Mouse (Mus musculus): ENCODE measurements around the gene Tnfrsf25.

Tnfrsf25 gene

DNA sequence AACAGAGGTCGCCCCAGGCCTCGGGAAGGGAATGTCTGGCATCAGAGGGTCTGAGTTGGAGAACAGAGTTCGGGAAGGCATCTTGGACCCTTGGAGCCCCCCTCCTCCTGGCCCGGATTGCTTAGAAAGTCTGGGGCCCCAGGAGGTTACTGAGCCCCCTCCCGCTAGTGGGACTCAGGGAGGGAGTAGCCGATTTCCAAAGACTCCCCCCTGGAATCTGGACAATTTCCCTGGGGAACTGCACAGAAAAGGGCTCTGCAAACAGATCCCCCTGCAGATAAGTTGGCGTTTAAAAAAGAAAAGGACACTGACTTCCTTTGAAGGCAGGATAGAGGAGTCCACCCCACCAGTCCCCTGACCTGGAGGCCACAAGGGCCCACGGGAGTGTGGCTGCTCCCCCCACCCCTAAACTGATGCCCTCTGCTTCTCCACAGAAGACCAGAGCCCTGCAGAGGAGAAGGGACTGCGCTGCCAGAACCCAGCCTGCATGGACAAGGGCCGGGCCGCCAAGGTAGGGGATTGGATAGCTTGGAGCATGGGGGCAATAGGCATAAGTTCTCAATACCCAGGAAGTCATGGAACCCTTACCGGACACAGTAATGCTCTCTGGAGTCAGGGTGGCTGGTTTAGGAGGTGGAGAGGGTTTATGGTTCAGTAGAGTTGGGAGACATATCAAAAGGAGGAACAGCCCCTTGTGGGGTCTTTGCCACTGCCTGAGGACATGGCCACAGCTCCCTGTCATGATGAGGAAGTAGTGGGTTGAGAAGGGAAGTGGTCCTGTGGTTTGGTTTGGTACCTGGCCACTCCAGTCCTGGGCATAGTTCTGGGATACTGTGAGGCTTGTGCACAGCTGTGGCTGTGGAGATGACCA lies 28.3 kb upstream of the Tnfrsf25 start:
- TF ChIP-seq POU5F1 (IDR thresholded peaks at IDR 0.05; ENCODE audit: borderline replicate concordance, low read length) (no peak), NANOG (IDR thresholded peaks at IDR 0.05; ENCODE audit: borderline replicate concordance, low read length) (no peak), CTCF (conservative IDR thresholded peaks at IDR 0.05; ENCODE audit: low read length) (no peak)
- Histone ChIP-seq H3K36me3 (ENCODE audit: insufficient read depth, low read length) (peaks cover 22% of the 10 kb centered on the region), H3K4me3 (replicated peaks; ENCODE audit: low read length) (peak overlapping the region; percentile 88), H3K27me3 (ENCODE audit: insufficient read depth, low read length) (peaks cover 34% of the 10 kb centered on the region), H3K4me1 (replicated peaks; ENCODE audit: low read depth, low read length) (peaks cover 92% of the 10 kb centered on the region), H3K9me3 (ENCODE audit: low read length) (no peaks in the 10 kb centered on the region)

DNA sequence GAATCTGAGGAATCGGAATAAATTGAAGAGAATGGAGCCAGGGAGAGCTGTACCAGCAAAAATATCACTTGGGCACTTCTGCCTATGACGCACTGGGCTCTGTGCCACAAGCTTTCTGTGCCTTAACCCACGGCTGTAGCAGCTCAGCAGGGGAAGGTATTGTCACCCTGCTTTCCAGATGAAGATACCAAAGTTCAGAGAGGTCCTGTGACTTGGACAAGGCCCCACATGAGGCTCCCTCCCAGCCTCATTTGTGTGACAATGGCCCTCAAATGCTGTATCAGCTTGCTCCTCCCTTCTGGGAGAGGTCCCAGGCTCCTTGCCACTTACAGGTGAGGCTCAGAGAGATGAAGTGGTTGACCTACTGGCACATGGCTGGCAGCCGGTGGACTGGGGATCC lies 27.6 kb upstream of the Tnfrsf25 start:
- no peaks in the 10 kb centered on the region for H3K9me3 ChIP-seq (ENCODE audit: low read length)
- H3K4me1 ChIP-seq (replicated peaks; ENCODE audit: low read depth, low read length) = peaks cover 92% of the 10 kb centered on the region
- TF ChIP-seq CTCF (conservative IDR thresholded peaks at IDR 0.05; ENCODE audit: low read length) (no peak), POU5F1 (IDR thresholded peaks at IDR 0.05; ENCODE audit: borderline replicate concordance, low read length) (peak; percentile 30; the same call in 1 of the 2 replicates), NANOG (IDR thresholded peaks at IDR 0.05; ENCODE audit: borderline replicate concordance, low read length) (peak; percentile 7; the same call in 1 of the 2 replicates)
- peaks cover 28% of the 10 kb centered on the region for H3K36me3 ChIP-seq (ENCODE audit: insufficient read depth, low read length)
- H3K27me3 ChIP-seq (ENCODE audit: insufficient read depth, low read length) = peaks cover 32% of the 10 kb centered on the region
- peak overlapping the region; percentile 88 for H3K4me3 ChIP-seq (replicated peaks; ENCODE audit: low read length)

DNA sequence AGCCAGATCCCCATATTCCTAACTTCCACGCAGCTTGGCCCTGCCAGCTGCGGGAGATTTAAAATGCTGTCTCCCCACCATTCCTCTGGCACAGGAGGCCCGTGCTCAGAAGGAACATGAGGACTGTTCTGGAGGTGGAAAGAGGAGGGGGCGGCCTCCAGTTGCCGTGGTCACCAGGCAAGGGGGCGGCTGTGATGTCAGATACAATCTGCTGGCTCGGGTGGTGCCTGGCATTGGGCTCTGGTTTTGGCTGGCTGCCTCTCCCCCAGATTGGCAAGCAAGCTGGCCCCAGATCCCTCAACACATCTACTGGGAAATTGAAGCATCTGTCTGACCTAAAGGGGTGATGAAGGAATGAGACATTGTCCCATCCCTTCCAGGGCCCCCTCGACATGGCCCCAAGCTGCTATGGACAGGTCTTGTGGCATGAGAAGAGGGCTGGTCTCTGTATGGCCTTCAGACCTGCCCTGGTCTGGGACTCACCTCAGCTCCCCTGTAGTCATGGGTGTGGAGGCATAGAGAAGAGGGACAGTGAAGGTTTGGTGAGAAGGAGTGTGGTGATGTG lies 27.1 kb upstream of the Tnfrsf25 start:
- Histone ChIP-seq H3K4me1 (replicated peaks; ENCODE audit: low read depth, low read length) (peaks cover 92% of the 10 kb centered on the region), H3K27me3 (ENCODE audit: insufficient read depth, low read length) (peaks cover 27% of the 10 kb centered on the region), H3K36me3 (ENCODE audit: insufficient read depth, low read length) (peaks cover 28% of the 10 kb centered on the region), H3K4me3 (replicated peaks; ENCODE audit: low read length) (peak overlapping the region; percentile 88), H3K9me3 (ENCODE audit: low read length) (no peaks in the 10 kb centered on the region)
- TF ChIP-seq NANOG (IDR thresholded peaks at IDR 0.05; ENCODE audit: borderline replicate concordance, low read length) (no peak), POU5F1 (IDR thresholded peaks at IDR 0.05; ENCODE audit: borderline replicate concordance, low read length) (no peak), CTCF (conservative IDR thresholded peaks at IDR 0.05; ENCODE audit: low read length) (no peak)

DNA sequence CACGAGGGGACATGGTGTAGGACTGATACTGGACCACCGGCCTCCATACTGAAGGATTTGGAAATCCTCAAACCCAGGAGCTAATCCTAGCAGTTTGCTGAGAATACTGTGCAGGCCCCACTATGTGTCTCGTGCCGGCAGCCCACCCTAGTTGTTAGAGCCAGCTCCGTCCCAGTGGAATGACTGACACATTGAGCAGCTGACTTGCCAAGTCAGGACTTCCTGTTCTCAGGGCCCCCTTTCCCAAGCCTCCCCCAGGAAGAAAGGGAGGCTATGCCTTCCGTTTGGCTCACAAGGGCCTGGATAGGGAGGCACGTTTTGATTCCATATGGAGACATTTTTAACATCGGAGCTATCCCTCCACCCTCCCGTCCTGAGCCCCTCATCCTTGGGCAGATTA lies 25.5 kb upstream of the Tnfrsf25 start:
- Histone ChIP-seq H3K36me3 (ENCODE audit: insufficient read depth, low read length) (peaks cover 32% of the 10 kb centered on the region), H3K4me3 (replicated peaks; ENCODE audit: low read length) (no peak overlapping the region), H3K27me3 (ENCODE audit: insufficient read depth, low read length) (peaks cover 13% of the 10 kb centered on the region), H3K9me3 (ENCODE audit: low read length) (no peaks in the 10 kb centered on the region), H3K4me1 (replicated peaks; ENCODE audit: low read depth, low read length) (peaks cover 89% of the 10 kb centered on the region)
- TF ChIP-seq CTCF (conservative IDR thresholded peaks at IDR 0.05; ENCODE audit: low read length) (no peak), NANOG (IDR thresholded peaks at IDR 0.05; ENCODE audit: borderline replicate concordance, low read length) (no peak), POU5F1 (IDR thresholded peaks at IDR 0.05; ENCODE audit: borderline replicate concordance, low read length) (no peak)

DNA sequence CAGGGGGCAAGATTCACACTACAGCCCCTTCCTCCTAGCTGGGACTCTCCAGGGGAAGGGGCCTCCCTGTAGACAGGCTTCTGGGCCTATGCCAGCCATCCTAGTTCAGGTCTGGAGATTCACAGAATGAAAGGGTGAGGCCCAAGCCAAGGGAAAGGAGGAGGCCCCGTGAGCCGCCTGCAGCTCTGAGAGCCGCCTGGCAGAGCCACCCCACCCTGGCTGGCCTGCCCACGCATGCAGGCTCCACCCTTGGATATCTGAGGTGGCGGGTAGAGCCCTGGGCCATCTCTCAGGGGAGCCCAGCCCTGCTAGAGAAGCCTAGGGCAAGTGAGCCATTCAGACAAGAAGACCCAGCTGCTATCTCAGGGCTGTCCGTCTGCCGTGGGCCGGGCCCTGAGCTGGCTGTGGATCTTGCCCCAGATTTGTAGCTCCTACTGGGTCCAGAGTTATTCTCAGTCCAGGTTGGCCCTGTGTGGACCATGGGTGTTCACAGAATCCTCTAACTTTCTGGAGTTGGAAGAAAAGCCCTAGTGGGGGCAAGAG lies 22.9 kb upstream of the Tnfrsf25 start:
- TF ChIP-seq NANOG (IDR thresholded peaks at IDR 0.05; ENCODE audit: borderline replicate concordance, low read length) (no peak), POU5F1 (IDR thresholded peaks at IDR 0.05; ENCODE audit: borderline replicate concordance, low read length) (no peak), CTCF (conservative IDR thresholded peaks at IDR 0.05; ENCODE audit: low read length) (no peak)

DNA sequence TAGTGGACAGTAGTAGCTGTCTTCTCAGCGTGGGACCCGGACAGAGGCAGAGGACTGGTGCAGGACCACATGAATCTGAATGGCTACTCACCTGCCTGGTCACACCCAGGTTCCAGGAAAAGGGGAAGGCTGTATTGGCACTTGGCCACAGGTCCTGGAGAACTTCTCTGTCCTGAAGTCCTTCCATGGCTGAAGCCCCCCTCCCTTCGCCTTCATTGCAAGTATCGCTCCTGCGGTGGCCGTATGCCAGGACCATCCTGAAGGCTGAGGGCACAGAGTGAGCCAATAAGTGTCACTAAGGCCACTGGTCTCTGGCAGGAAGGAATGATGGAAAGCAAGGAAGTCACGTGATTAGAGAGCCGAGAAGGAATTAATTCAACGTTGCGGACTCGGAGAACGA lies 21.5 kb upstream of the Tnfrsf25 start:
- H3K9me3 ChIP-seq (ENCODE audit: low read length) = no peaks in the 10 kb centered on the region

More for the DNA sequence above, 22.9 kb upstream of the Tnfrsf25 start:
- Histone ChIP-seq H3K36me3 (ENCODE audit: insufficient read depth, low read length) (peaks cover 32% of the 10 kb centered on the region), H3K27me3 (ENCODE audit: insufficient read depth, low read length) (no peaks in the 10 kb centered on the region), H3K4me1 (replicated peaks; ENCODE audit: low read depth, low read length) (peaks cover 94% of the 10 kb centered on the region), H3K9me3 (ENCODE audit: low read length) (no peaks in the 10 kb centered on the region), H3K4me3 (replicated peaks; ENCODE audit: low read length) (peak overlapping the region; percentile 45)

DNA sequence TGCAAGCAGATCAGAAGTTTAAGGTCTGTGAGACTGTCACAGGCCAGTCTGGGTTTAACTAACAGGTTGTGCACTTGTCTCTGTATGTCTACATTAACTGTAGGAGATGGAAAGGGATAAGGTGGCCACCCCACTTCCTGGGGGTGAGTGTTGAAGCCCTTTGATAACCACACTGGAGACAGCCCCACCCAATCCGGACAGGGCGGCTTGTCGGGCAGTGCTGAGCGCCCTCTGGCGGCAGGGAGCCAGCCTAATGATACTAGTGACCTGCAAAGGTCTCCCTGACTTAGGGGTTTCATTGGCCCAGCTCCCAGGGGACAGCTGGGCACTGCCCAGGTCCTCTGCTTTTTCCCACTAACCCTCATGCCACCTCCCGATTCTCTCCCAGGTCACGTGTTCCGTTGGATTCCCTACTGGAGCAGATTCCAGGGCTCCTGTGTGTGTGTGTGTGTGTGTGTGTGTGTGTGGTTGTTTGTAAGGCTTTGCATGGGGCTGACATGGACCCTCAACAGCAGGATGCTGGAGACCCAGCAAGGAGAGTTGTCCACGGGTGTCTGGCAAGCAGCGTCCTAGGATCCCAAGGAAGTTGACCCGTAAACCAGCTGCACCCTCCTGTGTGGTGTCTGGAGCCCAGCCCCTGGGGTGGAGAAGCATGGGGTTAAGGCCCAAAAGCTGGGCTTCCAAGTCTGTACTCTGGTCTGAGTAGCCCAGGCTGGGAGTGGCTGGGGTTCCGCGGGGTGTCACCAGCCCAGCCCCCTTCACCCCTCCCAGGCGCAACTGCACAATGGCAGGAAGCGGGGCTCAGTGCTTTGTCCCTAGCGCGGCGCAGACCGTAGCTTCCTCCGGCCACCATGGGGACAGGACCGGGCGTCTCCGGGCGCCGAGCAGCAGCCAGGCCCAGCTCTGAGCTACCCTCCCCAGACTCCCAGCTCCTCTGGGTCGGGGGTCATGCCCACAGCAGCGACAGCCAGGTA lies 19.5 kb upstream of the Tnfrsf25 start:
- no peak for TF ChIP-seq NANOG (IDR thresholded peaks at IDR 0.05; ENCODE audit: borderline replicate concordance, low read length)
- TF ChIP-seq POU5F1 (IDR thresholded peaks at IDR 0.05; ENCODE audit: borderline replicate concordance, low read length) = no peak
- TF ChIP-seq CTCF (conservative IDR thresholded peaks at IDR 0.05; ENCODE audit: low read length) = peak; percentile 88

More for the DNA sequence above, 21.5 kb upstream of the Tnfrsf25 start:
- TF ChIP-seq POU5F1 (IDR thresholded peaks at IDR 0.05; ENCODE audit: borderline replicate concordance, low read length) = no peak
- no peak for TF ChIP-seq CTCF (conservative IDR thresholded peaks at IDR 0.05; ENCODE audit: low read length)
- TF ChIP-seq NANOG (IDR thresholded peaks at IDR 0.05; ENCODE audit: borderline replicate concordance, low read length) = no peak
- H3K36me3 ChIP-seq (ENCODE audit: insufficient read depth, low read length) = peaks cover 26% of the 10 kb centered on the region
- no peak overlapping the region for H3K4me3 ChIP-seq (replicated peaks; ENCODE audit: low read length)
- H3K4me1 ChIP-seq (replicated peaks; ENCODE audit: low read depth, low read length) = peaks cover 94% of the 10 kb centered on the region
- H3K27me3 ChIP-seq (ENCODE audit: insufficient read depth, low read length) = no peaks in the 10 kb centered on the region

More for the DNA sequence above, 19.5 kb upstream of the Tnfrsf25 start:
- Histone ChIP-seq H3K36me3 (ENCODE audit: insufficient read depth, low read length) (peaks cover 23% of the 10 kb centered on the region), H3K9me3 (ENCODE audit: low read length) (no peaks in the 10 kb centered on the region), H3K4me1 (replicated peaks; ENCODE audit: low read depth, low read length) (peaks cover 95% of the 10 kb centered on the region), H3K27me3 (ENCODE audit: insufficient read depth, low read length) (no peaks in the 10 kb centered on the region), H3K4me3 (replicated peaks; ENCODE audit: low read length) (peak overlapping the region; percentile 83)
